Mouse (Mus musculus): ENCODE results near the gene Rabgap1l. TPM values are rescaled to one million over a fixed set of nuclear protein-coding genes. Genes with fewer than 3 reads are reported as not detected.
"Not testable (repeated sequence)": the region's sequence is repeated elsewhere in the genome, so short reads cannot be mapped to it uniquely, and the experiment has no call there.

The Rabgap1l gene
- polyA plus RNA-seq, 1 experiment from 2014 or later, result 24.0 TPM

GRCm38 (mm10) chr1:160443506-160443905, 349.5 kb downstream of the Rabgap1l start:
- no peaks in the 10 kb centered on the region for H3K27me3 ChIP-seq (replicated peaks)
- H3K36me3 ChIP-seq, result no peaks in the 10 kb centered on the region
- H3K4me1 ChIP-seq, result no peaks in the 10 kb centered on the region
- H3K27ac ChIP-seq, result no peak overlapping the region
- ATAC-seq (ENCODE audit: insufficient read depth, low FRiP score, low read depth), result no peak
- H3K9ac ChIP-seq, result no peak overlapping the region
- no peaks in the 10 kb centered on the region for H3K9me3 ChIP-seq
- WGBS, result 78% methylated on average over 1 of the region's 1 CpGs
- H3K4me3 ChIP-seq (replicated peaks), result no peak overlapping the region
- no peak overlapping the region for H3K4me2 ChIP-seq

GRCm38 (mm10) chr1:160441679-160442078, 351.3 kb downstream of the Rabgap1l start:
- no peak overlapping the region for H3K27ac ChIP-seq
- no peak overlapping the region for H3K4me3 ChIP-seq (replicated peaks)
- 76% methylated on average over 2 of the region's 2 CpGs for WGBS
- no peaks in the 10 kb centered on the region for H3K4me1 ChIP-seq
- H3K27me3 ChIP-seq (replicated peaks), result no peaks in the 10 kb centered on the region
- no peak for ATAC-seq (ENCODE audit: insufficient read depth, low FRiP score, low read depth)
- no peaks in the 10 kb centered on the region for H3K36me3 ChIP-seq
- no peak overlapping the region for H3K9ac ChIP-seq
- no peaks in the 10 kb centered on the region for H3K9me3 ChIP-seq
- H3K4me2 ChIP-seq, result no peak overlapping the region

DNA sequence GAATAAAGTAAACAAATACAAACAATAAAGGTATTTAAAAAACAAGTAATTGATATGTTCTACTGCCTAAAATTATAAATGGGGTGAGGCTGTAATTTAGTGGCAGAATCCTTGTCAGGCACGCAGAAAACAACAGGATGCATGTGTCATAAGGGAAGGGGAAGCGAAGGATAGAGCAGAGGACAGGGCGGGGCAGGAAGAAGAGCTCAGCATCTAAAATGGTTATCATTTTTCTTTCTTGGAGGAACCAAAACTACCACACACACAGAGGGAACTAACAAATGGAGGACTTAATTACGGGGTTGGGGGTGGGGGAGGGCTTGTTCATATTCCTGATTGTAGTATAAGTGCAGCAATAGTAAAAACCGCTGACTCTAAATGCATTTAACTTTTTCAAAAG, 351.9 kb downstream of the Rabgap1l start:
- 85% methylated on average over 5 of the region's 5 CpGs for WGBS
- H3K4me3 ChIP-seq (replicated peaks), result no peak overlapping the region

DNA sequence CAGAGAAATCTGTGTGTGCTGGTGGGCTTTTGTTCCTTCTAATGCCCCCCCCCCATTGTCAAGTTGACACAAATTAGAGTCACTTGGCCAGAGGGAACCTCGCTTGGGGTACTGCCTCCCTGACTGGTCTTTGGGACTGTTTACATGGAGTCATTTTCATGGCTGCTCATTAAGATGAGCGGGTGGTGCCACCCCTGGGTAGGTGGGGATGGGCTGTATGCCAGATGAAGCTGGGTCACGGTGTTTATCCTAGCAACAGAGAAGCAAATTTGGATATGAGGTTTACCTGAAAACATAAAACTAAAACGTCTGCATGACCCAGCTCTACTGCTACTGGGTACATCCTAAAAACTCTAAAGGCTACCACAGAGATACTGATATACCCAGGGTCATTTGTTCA, 354.2 kb downstream of the Rabgap1l start:
- no peak overlapping the region for H3K9ac ChIP-seq
- H3K36me3 ChIP-seq, result no peaks in the 10 kb centered on the region
- ATAC-seq (ENCODE audit: insufficient read depth, low FRiP score, low read depth), result no peak

More for the DNA sequence above, 351.9 kb downstream of the Rabgap1l start:
- Histone ChIP-seq H3K9me3 (no peaks in the 10 kb centered on the region), H3K4me1 (no peaks in the 10 kb centered on the region), H3K9ac (no peak overlapping the region), H3K27me3 (replicated peaks) (no peaks in the 10 kb centered on the region), H3K4me2 (no peak overlapping the region), H3K36me3 (no peaks in the 10 kb centered on the region), H3K27ac (no peak overlapping the region)
- ATAC-seq (ENCODE audit: insufficient read depth, low FRiP score, low read depth), result no peak

GRCm38 (mm10) chr1:160417196-160417854, 375.7 kb downstream of the Rabgap1l start:
- no peaks in the 10 kb centered on the region for H3K4me1 ChIP-seq
- no peaks in the 10 kb centered on the region for H3K36me3 ChIP-seq
- no peaks in the 10 kb centered on the region for H3K9me3 ChIP-seq
- no peak overlapping the region for H3K9ac ChIP-seq
- no peak overlapping the region for H3K4me3 ChIP-seq (replicated peaks)
- no peaks in the 10 kb centered on the region for H3K27me3 ChIP-seq (replicated peaks)
- no peak overlapping the region for H3K27ac ChIP-seq
- no peak for ATAC-seq (ENCODE audit: insufficient read depth, low FRiP score, low read depth)
- 76% methylated on average over 5 of the region's 5 CpGs for WGBS
- H3K4me2 ChIP-seq, result no peak overlapping the region

More for the DNA sequence above, 354.2 kb downstream of the Rabgap1l start:
- Histone ChIP-seq H3K4me2 (no peak overlapping the region), H3K9me3 (no peaks in the 10 kb centered on the region), H3K4me3 (replicated peaks) (no peak overlapping the region), H3K27me3 (replicated peaks) (no peaks in the 10 kb centered on the region), H3K27ac (no peak overlapping the region), H3K4me1 (no peaks in the 10 kb centered on the region)
- WGBS, result 65% methylated on average over 4 of the region's 4 CpGs

DNA sequence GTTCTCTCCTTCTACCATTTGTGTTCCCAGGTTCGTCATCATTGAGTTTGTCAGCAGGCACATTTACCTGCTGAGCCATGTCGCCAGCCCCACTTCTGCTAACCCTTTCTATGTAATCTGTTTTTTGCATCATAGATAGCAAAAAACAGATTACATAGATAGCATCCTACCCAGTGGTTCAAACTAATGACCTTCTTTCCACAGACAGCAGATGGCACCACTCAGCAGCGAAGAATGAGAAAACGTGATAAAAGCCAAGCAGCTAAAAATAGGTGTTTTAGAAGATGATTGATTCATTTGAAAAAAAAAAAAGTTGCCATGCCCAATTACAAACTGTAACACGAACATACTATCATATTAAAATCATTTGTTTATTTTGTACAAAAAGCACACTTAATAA, 382.2 kb downstream of the Rabgap1l start:
- Histone ChIP-seq H3K36me3 (no peaks in the 10 kb centered on the region), H3K4me1 (no peaks in the 10 kb centered on the region), H3K9ac (no peak overlapping the region), H3K27ac (no peak overlapping the region), H3K4me3 (replicated peaks) (no peak overlapping the region), H3K9me3 (no peaks in the 10 kb centered on the region), H3K4me2 (no peak overlapping the region), H3K27me3 (replicated peaks) (no peaks in the 10 kb centered on the region)
- 36% methylated on average over 5 of the region's 5 CpGs for WGBS
- no peak for ATAC-seq (ENCODE audit: insufficient read depth, low FRiP score, low read depth)

DNA sequence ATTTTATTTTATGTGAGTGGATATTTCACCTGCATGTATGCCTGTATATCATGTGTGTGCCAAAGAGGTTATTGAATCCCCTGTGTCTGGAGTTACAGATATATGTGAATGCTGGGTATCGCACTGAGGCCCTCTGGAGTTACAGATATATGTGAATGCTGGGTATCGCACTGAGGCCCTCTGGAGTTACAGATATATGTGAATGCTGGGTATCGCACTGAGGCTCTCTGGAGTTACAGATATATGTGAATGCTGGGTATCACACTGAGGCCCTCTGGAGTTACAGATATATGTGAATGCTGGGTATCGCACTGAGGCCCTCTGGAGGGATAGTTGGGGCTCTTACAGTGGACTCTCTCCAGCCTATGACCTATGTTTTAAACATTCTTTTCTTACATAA, 383.3 kb downstream of the Rabgap1l start:
- 93% methylated on average over 4 of the region's 4 CpGs for WGBS
- not testable (repeated sequence) for H3K9ac ChIP-seq; H3K4me2 ChIP-seq; H3K9me3 ChIP-seq; H3K27ac ChIP-seq; H3K4me1 ChIP-seq; H3K36me3 ChIP-seq; H3K27me3 ChIP-seq (replicated peaks); H3K4me3 ChIP-seq (replicated peaks)
- ATAC-seq (ENCODE audit: insufficient read depth, low FRiP score, low read depth), result peak; percentile 78; the same call in 1 of the 2 replicates

GRCm38 (mm10) chr1:160409123-160409522, 383.9 kb downstream of the Rabgap1l start:
- WGBS, result 57% methylated on average over 1 of the region's 1 CpGs
- no peaks in the 10 kb centered on the region for H3K4me1 ChIP-seq
- H3K9ac ChIP-seq, result no peak overlapping the region
- no peak overlapping the region for H3K4me3 ChIP-seq (replicated peaks)
- ATAC-seq (ENCODE audit: insufficient read depth, low FRiP score, low read depth), result no peak
- no peaks in the 10 kb centered on the region for H3K27me3 ChIP-seq (replicated peaks)
- no peaks in the 10 kb centered on the region for H3K36me3 ChIP-seq
- no peak overlapping the region for H3K4me2 ChIP-seq
- H3K9me3 ChIP-seq, result no peaks in the 10 kb centered on the region
- no peak overlapping the region for H3K27ac ChIP-seq

GRCm38 (mm10) chr1:160408302-160408897, 384.6 kb downstream of the Rabgap1l start:
- Histone ChIP-seq H3K36me3 (no peaks in the 10 kb centered on the region), H3K9me3 (no peaks in the 10 kb centered on the region), H3K4me3 (replicated peaks) (no peak overlapping the region), H3K27me3 (replicated peaks) (no peaks in the 10 kb centered on the region), H3K27ac (no peak overlapping the region), H3K4me1 (no peaks in the 10 kb centered on the region), H3K4me2 (no peak overlapping the region), H3K9ac (no peak overlapping the region)
- 34% methylated on average over 4 of the region's 4 CpGs for WGBS
- no peak for ATAC-seq (ENCODE audit: insufficient read depth, low FRiP score, low read depth)

- no peak overlapping the region for H3K4me3 ChIP-seq (replicated peaks)
- H3K9ac ChIP-seq, result no peak overlapping the region
- H3K27ac ChIP-seq, result no peak overlapping the region
Measured at GRCm38 (mm10) chr1:160399428-160399827, 393.6 kb downstream of the Rabgap1l start.

GRCm38 (mm10) chr1:160397037-160397436, 396.0 kb downstream of the Rabgap1l start:
- no peak for ATAC-seq (ENCODE audit: insufficient read depth, low FRiP score, low read depth)
- Histone ChIP-seq H3K9ac (no peak overlapping the region), H3K27ac (no peak overlapping the region), H3K27me3 (replicated peaks) (no peaks in the 10 kb centered on the region), H3K36me3 (no peaks in the 10 kb centered on the region), H3K9me3 (no peaks in the 10 kb centered on the region), H3K4me3 (replicated peaks) (no peak overlapping the region), H3K4me1 (no peaks in the 10 kb centered on the region), H3K4me2 (no peak overlapping the region)
- WGBS, result 50% methylated on average over 2 of the region's 2 CpGs

More at GRCm38 (mm10) chr1:160399428-160399827, 393.6 kb downstream of the Rabgap1l start:
- no peak for ATAC-seq (ENCODE audit: insufficient read depth, low FRiP score, low read depth)
- H3K9me3 ChIP-seq, result no peaks in the 10 kb centered on the region
- no peak overlapping the region for H3K4me2 ChIP-seq
- no peaks in the 10 kb centered on the region for H3K4me1 ChIP-seq
- H3K36me3 ChIP-seq, result no peaks in the 10 kb centered on the region
- no peaks in the 10 kb centered on the region for H3K27me3 ChIP-seq (replicated peaks)

GRCm38 (mm10) chr1:160387446-160387845, 405.6 kb downstream of the Rabgap1l start:
- Histone ChIP-seq H3K27me3 (replicated peaks) (no peaks in the 10 kb centered on the region), H3K4me1 (no peaks in the 10 kb centered on the region), H3K27ac (no peak overlapping the region), H3K9ac (no peak overlapping the region), H3K4me3 (replicated peaks) (no peak overlapping the region), H3K9me3 (no peaks in the 10 kb centered on the region), H3K36me3 (no peaks in the 10 kb centered on the region), H3K4me2 (no peak overlapping the region)
- 62% methylated on average over 2 of the region's 2 CpGs for WGBS
- ATAC-seq (ENCODE audit: insufficient read depth, low FRiP score, low read depth), result no peak
